Mouse (Mus musculus) thymus, adult 2 months (tissue): ENCODE results near the gene Acvr2b. TPM values are rescaled to one million over a fixed set of nuclear protein-coding genes. Genes with fewer than 3 reads are reported as not detected.

Experiments
- DNase-seq: peaks from one replicate; pipeline ENCODE4 v3.0.0; 2021
- H3K27ac ChIP-seq: fragments of 200-500 bp; 2 replicates; pipeline ENCODE4 v1.5.1; 2012; ENCODE audit warnings: low read length, control low read depth; ENCODE audit not compliant: control insufficient read depth, insufficient read depth
- H3K27me3 ChIP-seq: fragments of 200-500 bp; 2 replicates; pipeline ENCODE4 v1.6.1; 2012; ENCODE audit warnings: mild to moderate bottlenecking, low read length, moderate library complexity, mixed read lengths; ENCODE audit not compliant: control insufficient read depth, insufficient read depth
- H3K36me3 ChIP-seq: fragments of 200-500 bp; 2 replicates; pipeline ENCODE4 v1.6.1; 2012; ENCODE audit warnings: mild to moderate bottlenecking, low read length, moderate library complexity; ENCODE audit not compliant: control insufficient read depth, insufficient read depth
- H3K4me1 ChIP-seq: fragments of 200-500 bp; replicated peaks from 2 replicates; pipeline ENCODE4 v1.6.1; 2012; ENCODE audit warnings: low read length; ENCODE audit not compliant: control insufficient read depth, insufficient read depth
- H3K4me3 ChIP-seq: fragments of 200-500 bp; 2 replicates; pipeline ENCODE4 v1.5.1; 2012; ENCODE audit warnings: mild to moderate bottlenecking, low read length, control low read depth, moderate library complexity; ENCODE audit not compliant: control insufficient read depth, insufficient read depth
- CTCF ChIP-seq: fragments of 200-500 bp; IDR thresholded peaks from 2 replicates; pipeline ENCODE4 v1.5.1; 2012; ENCODE audit warnings: mild to moderate bottlenecking, control low read depth, low read length, moderate library complexity, borderline replicate concordance; ENCODE audit not compliant: control insufficient read depth, poor library complexity, insufficient read depth; ENCODE audit errors: extremely low read depth
- POLR2A ChIP-seq: fragments of 200-500 bp; IDR thresholded peaks from 2 replicates; pipeline ENCODE4 v1.6.1; 2012; ENCODE audit warnings: mild to moderate bottlenecking, low read length, control low read depth, moderate library complexity; ENCODE audit not compliant: control insufficient read depth, poor library complexity, insufficient read depth; ENCODE audit errors: extremely low read depth
- WGBS: fragments of 180-500 bp; shearing (Covaris S2); methylation state at CpG from one replicate; pipeline ENCODE4 v1.1.7; 2018; 5-methylcytosine and 5-hydroxymethylcytosine counted together
- polyA plus RNA-seq: library from polyadenylated mRNA; depleted of rRNA; stranded (reverse); fragments of >200 nt; gene quantifications from 2 replicates; pipeline ENCODE4 v1.2.3, GENCODE M21; 2012

Gene Acvr2b
- polyA plus RNA-seq, 1 experiment: 7.7 TPM

GRCm38 (mm10) chr9:119419852-119420438 is 18.0 kb downstream of the Acvr2b start:
- H3K27ac ChIP-seq: no peak overlapping the region
- H3K4me3 ChIP-seq: no peak overlapping the region
- 96% methylated on average over 12 of the region's 12 CpGs for WGBS
- H3K27me3 ChIP-seq: no peaks in the 10 kb centered on the region
- no peak for DNase-seq
- peaks cover 3% of the 10 kb centered on the region; the same call in 1 of the 2 replicates for H3K4me1 ChIP-seq
- TF ChIP-seq POLR2A (no peak), CTCF (no peak)
- no peaks in the 10 kb centered on the region for H3K36me3 ChIP-seq

- no peaks in the 10 kb centered on the region for H3K4me1 ChIP-seq
- no peaks in the 10 kb centered on the region for H3K27me3 ChIP-seq
- H3K27ac ChIP-seq: no peak overlapping the region
- TF ChIP-seq CTCF: no peak
- TF ChIP-seq POLR2A: no peak
- no peak for DNase-seq
- H3K36me3 ChIP-seq: no peaks in the 10 kb centered on the region
- 53% methylated on average over 7 of the region's 7 CpGs for WGBS
- H3K4me3 ChIP-seq: no peak overlapping the region
These were observed 23.5 kb downstream of the Acvr2b start for GRCm38 (mm10) chr9:119425217-119425975.

DNA sequence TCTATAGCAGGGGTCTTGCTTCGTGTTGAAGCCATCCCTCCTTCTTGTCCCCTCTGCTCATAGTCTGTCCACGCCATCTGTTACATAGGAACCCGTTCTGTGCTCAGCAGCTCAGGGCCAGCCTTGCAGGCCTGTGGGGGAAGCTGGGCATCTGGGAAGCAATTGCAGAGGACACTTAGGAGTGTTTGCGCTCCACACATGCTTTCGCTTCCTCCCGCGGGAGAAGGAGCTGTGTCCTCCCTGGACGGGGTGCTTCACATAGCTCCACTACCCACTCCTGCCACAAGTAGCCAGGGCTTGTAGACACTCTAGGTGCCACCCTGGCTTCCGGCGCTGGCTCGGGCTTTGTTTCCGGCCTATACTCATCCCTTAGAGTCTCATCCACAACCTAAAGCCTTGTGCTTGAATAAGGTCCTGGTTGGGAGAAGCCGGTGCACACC is 24.1 kb downstream of the Acvr2b start:
- H3K27me3 ChIP-seq: no peaks in the 10 kb centered on the region
- no peaks in the 10 kb centered on the region for H3K36me3 ChIP-seq
- TF ChIP-seq POLR2A: no peak
- no peak for TF ChIP-seq CTCF
- no peaks in the 10 kb centered on the region for H3K4me1 ChIP-seq
- no peak overlapping the region for H3K27ac ChIP-seq
- H3K4me3 ChIP-seq: no peak overlapping the region
- DNase-seq: no peak
- WGBS: 96% methylated on average over 13 of the region's 13 CpGs

DNA sequence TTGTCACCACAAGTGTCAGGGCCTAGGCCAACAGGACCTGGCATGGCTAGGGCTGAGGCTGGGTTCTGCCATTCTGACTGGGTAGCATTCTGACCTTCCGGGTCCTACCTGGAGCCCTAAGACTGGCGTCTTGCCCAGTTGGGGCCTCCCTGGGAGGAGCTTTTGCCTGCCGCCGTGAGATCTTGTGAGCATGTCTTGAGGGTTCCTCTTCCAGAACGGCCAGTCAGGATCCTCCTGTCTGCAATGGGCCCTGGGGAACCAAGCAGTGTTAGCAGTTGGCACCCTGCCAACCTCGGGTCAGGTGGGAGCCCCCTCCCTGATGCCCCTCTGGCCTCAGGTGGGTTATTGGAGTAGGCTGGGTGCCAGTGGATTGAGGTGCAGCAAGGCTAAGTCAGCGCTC is 24.6 kb downstream of the Acvr2b start:
- H3K4me3 ChIP-seq: no peak overlapping the region
- WGBS: 79% methylated on average over 7 of the region's 7 CpGs
- no peak for DNase-seq
- no peaks in the 10 kb centered on the region for H3K36me3 ChIP-seq
- no peaks in the 10 kb centered on the region for H3K4me1 ChIP-seq
- no peaks in the 10 kb centered on the region for H3K27me3 ChIP-seq
- H3K27ac ChIP-seq: no peak overlapping the region
- no peak for TF ChIP-seq POLR2A
- no peak for TF ChIP-seq CTCF

GRCm38 (mm10) chr9:119430311-119430710 is 28.4 kb downstream of the Acvr2b start:
- H3K4me1 ChIP-seq: no peaks in the 10 kb centered on the region
- DNase-seq: peak; percentile 70
- no peak overlapping the region for H3K4me3 ChIP-seq
- H3K36me3 ChIP-seq: no peaks in the 10 kb centered on the region
- H3K27ac ChIP-seq: no peak overlapping the region
- H3K27me3 ChIP-seq: no peaks in the 10 kb centered on the region
- TF ChIP-seq POLR2A (no peak), CTCF (peak; percentile 71; the same call in 1 of the 2 replicates)
- 61% methylated on average over 7 of the region's 7 CpGs for WGBS

GRCm38 (mm10) chr9:119435855-119436254 is 33.9 kb downstream of the Acvr2b start:
- Histone ChIP-seq H3K36me3 (no peaks in the 10 kb centered on the region), H3K4me3 (no peak overlapping the region), H3K27me3 (no peaks in the 10 kb centered on the region), H3K4me1 (no peaks in the 10 kb centered on the region), H3K27ac (no peak overlapping the region)
- 72% methylated on average over 2 of the region's 2 CpGs for WGBS
- TF ChIP-seq CTCF (no peak), POLR2A (no peak)
- DNase-seq: no peak
